Mouse (Mus musculus) liver, postnatal 0 days (tissue): ENCODE results near the gene D5Ertd579e.

Source experiments
- CTCF ChIP-seq: sonication (generic); IDR thresholded peaks from 2 replicates; pipeline ENCODE4 v1.5.1; 2016; ENCODE audit warnings: antibody characterized with exemption, low read depth
- EP300 ChIP-seq: IDR thresholded peaks from 2 replicates; pipeline ENCODE4 v1.6.1; 2016; ENCODE audit warnings: antibody characterized with exemption, low read depth, mild to moderate bottlenecking

GRCm38 (mm10) chr5:36581259-36581923 lies 114.4 kb downstream of the D5Ertd579e start:
- TF ChIP-seq CTCF (no peak), EP300 (no peak; the same call in 1 of the 2 replicates)
